8 mouse cellular contexts compared by ENCODE assay signal in genomic region chr9:36885237-36885636, GRCm38 (mm10).
DNase-seq lines count a peak whose midpoint lies in the region; ATAC-seq and TF ChIP-seq lines count a peak whose summit lies in the region.

No protein-coding gene starts in this region.

- intact Hi-C loops in left cerebral cortex, adult 2 months (cut with DNase I), result no loop called here
- intact Hi-C loops in left cerebral cortex, postnatal 36 days (cut with DNase I), result no loop called here

- no peak for ATAC-seq in erythroblast, adult 5-6 weeks (replicated peaks; ENCODE audit: low FRiP score, poor library complexity, severe bottlenecking)

- DNase-seq in adrenal gland, adult (ENCODE audit: inconsistent age in 2 of 2, low spot score in 1 of 2), result peak; percentile 36 to 75
- DNase-seq in adrenal gland, adult 8-10 months, result no peak
- no peak for DNase-seq in left cerebral cortex, adult 2 months (ENCODE audit: extremely low spot score in 1 of 2, low spot score in 2 of 2)
- DNase-seq in left cerebral cortex, postnatal 36 days (ENCODE audit: low spot score in 2 of 2), result no peak
- DNase-seq in embryo, embryonic 10 days (ENCODE audit: low spot score), result peak; percentile 52
- DNase-seq in retina, postnatal 1 day, result peak; percentile 30
- DNase-seq in neural tube, embryonic 10.5 days (ENCODE audit: extremely low spot score, low spot score), result no peak

- TF ChIP-seq CTCF in left cerebral cortex, adult 2 months (IDR thresholded peaks at IDR 0.05), result peak; percentile 61

- no peak overlapping the region for H3K27ac ChIP-seq in left cerebral cortex, adult 2 months

- no peak overlapping the region for H3K4me3 ChIP-seq in left cerebral cortex, adult 2 months

Comparison
In these comparisons a context has a peak if more than half of its experiments do, and no peak if none do; other contexts are left out.
1. DNase-seq: peak in adrenal gland, adult (2 of 2), embryo, embryonic 10 days (single experiment) and retina, postnatal 1 day (single experiment); none in adrenal gland, adult 8-10 months (single experiment), left cerebral cortex, adult 2 months (0 of 2), left cerebral cortex, postnatal 36 days (0 of 2) and neural tube, embryonic 10.5 days (single experiment).